Comparison of ENCODE assay signal across 11 mouse cellular contexts in the genomic region with DNA sequence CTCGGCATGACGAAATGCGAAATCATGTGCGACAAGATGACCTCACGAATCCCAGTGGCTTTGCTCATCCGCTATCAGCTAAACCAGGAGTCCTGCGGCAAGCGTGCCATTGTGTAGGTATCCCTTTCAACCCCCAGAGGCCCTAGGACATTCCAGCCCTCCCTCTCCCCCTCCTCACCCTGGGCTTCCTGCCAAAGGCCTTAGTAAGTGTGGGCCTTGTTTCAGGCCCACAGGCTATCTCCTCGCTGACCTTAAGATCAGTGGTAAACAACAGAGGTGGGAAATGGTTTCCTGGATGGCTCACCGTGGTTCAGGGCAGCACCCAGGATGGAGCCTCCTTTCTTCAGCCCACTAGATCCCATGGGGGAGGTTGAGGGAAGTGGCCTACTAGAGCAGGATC. TPM values are rescaled to one million over a fixed set of nuclear protein-coding genes. Genes with fewer than 3 reads are reported as not detected.
A peak's percentile ranks its signal among the peaks of the same experiment; 100 is the strongest.
DNase-seq lines count a peak whose midpoint lies in the region; ATAC-seq and TF ChIP-seq lines count a peak whose summit lies in the region.
"Had no signal": no experiment of that assay in that cellular context is flagged by ENCODE, and none has a peak within 500 bp of the region (broad histone marks: within the 10 kb centered on the region; RNA-seq: fewer than 3 reads in every experiment).

No protein-coding gene starts in this region.

- H3K27ac ChIP-seq in kidney, embryonic 16.5 days (ENCODE audit: low read length): peak overlapping the region; percentile 84
- H3K27ac ChIP-seq in CH12.LX (ENCODE audit: insufficient read depth, low read depth): peak overlapping the region; percentile 97
- peak overlapping the region; percentile 75 for H3K27ac ChIP-seq in intestine, postnatal 0 days (ENCODE audit: low read depth, low read length)
- H3K27ac ChIP-seq in liver, postnatal 0 days (ENCODE audit: low read depth): no peak overlapping the region

- no peaks in the 10 kb centered on the region for H3K9me3 ChIP-seq in kidney, embryonic 16.5 days (ENCODE audit: low read length)
- H3K9me3 ChIP-seq in CH12.LX (replicated peaks; ENCODE audit: low read length): no peaks in the 10 kb centered on the region
- no peaks in the 10 kb centered on the region for H3K9me3 ChIP-seq in intestine, postnatal 0 days (ENCODE audit: control insufficient read depth)
- H3K9me3 ChIP-seq in liver, postnatal 0 days (ENCODE audit: low read length): no peaks in the 10 kb centered on the region

- no peak for TF ChIP-seq RAD21 in CH12.LX (IDR thresholded peaks at IDR 0.05; ENCODE audit: low read depth, low read length)

- TF ChIP-seq CTCF in CH12.LX (conservative IDR thresholded peaks at IDR 0.05 in 1 of 2, IDR thresholded peaks at IDR 0.05 in 1 of 2; ENCODE audit: low read depth in 2 of 2, low read length in 2 of 2): no peak
- TF ChIP-seq CTCF in intestine, postnatal 0 days (IDR thresholded peaks at IDR 0.05; ENCODE audit: low read depth): no peak
- TF ChIP-seq CTCF in liver, postnatal 0 days (IDR thresholded peaks at IDR 0.05; ENCODE audit: low read depth): no peak

- peaks cover 39% of the 10 kb centered on the region for H3K4me1 ChIP-seq in kidney, embryonic 16.5 days (ENCODE audit: insufficient read depth, low read length)
- peaks cover 21 to 66% of the 10 kb centered on the region in 2 experiments for H3K4me1 ChIP-seq in CH12.LX (ENCODE audit: control insufficient read depth in 1 of 2, insufficient read depth in 2 of 2)
- peaks cover 19% of the 10 kb centered on the region for H3K4me1 ChIP-seq in intestine, postnatal 0 days (replicated peaks; ENCODE audit: control insufficient read depth, insufficient read depth, low read length)
- H3K4me1 ChIP-seq in liver, postnatal 0 days (ENCODE audit: insufficient read depth): peaks cover 19% of the 10 kb centered on the region

- no peak overlapping the region for H3K4me2 ChIP-seq in kidney, embryonic 16.5 days (replicated peaks; ENCODE audit: low read depth, low read length)
- H3K4me2 ChIP-seq in CH12.LX (ENCODE audit: insufficient read depth, low read depth, poor library complexity, severe bottlenecking): peak overlapping the region; percentile 80
- peak overlapping the region; percentile 7 for H3K4me2 ChIP-seq in intestine, postnatal 0 days (replicated peaks; ENCODE audit: low read depth)
- no peak overlapping the region for H3K4me2 ChIP-seq in liver, postnatal 0 days (ENCODE audit: low read depth, low read length)

- no peak for TF ChIP-seq POLR2A in CH12.LX (IDR thresholded peaks at IDR 0.05; ENCODE audit: low read depth, low read length)

- WGBS in kidney, embryonic 16.5 days: 65% methylated on average over 10 of the region's 10 CpGs
- WGBS in intestine, postnatal 0 days: 63% methylated on average over 10 of the region's 10 CpGs
- 57% methylated on average over 10 of the region's 10 CpGs for WGBS in liver, postnatal 0 days (ENCODE audit: insufficient replicate concordance)

- H3K4me3 ChIP-seq in kidney, embryonic 16.5 days (ENCODE audit: low read length): no peak overlapping the region
- peak overlapping the region; percentile 20 to 78 (median 41) for H3K4me3 ChIP-seq in CH12.LX (replicated peaks in 1 of 3; ENCODE audit: low read depth in 2 of 3, low read length in 2 of 3, poor library complexity in 1 of 3)
- H3K4me3 ChIP-seq in intestine, postnatal 0 days (ENCODE audit: low read depth, low read length): no peak overlapping the region
- H3K4me3 ChIP-seq in liver, postnatal 0 days (ENCODE audit: low read depth, low read length): no peak overlapping the region

- peak; percentile 1; the same call in 1 of the 2 replicates for ATAC-seq in kidney, embryonic 16.5 days (ENCODE audit: low FRiP score, low TSS enrichment)
- no peak for ATAC-seq in intestine, postnatal 0 days
- ATAC-seq in liver, postnatal 0 days: no peak

- no peak for DNase-seq in kidney, postnatal 36 days
- DNase-seq in CH12.LX (ENCODE audit: extremely low read depth): no peak
- peak; percentile 63 for DNase-seq in Muller cell, postnatal 12 days (ENCODE audit: inconsistent ontology term)
- DNase-seq in thymus, postnatal 4 days: no peak
- no peak for DNase-seq in liver, postnatal 0 days
- DNase-seq: cerebellum, postnatal 14 days; thymus, postnatal 25 days had no signal

- H3K9ac ChIP-seq in kidney, embryonic 16.5 days (replicated peaks; ENCODE audit: low read length): no peak overlapping the region
- H3K9ac ChIP-seq in CH12.LX (ENCODE audit: insufficient read depth, low read depth): peak overlapping the region; percentile 72; the same call in 1 of the 2 replicates
- no peak overlapping the region for H3K9ac ChIP-seq in intestine, postnatal 0 days (ENCODE audit: low read depth, low read length)
- H3K9ac ChIP-seq in liver, postnatal 0 days (replicated peaks): no peak overlapping the region

- H3K79me2 ChIP-seq in CH12.LX (replicated peaks; ENCODE audit: control insufficient read depth, extremely low read depth, insufficient read depth, poor library complexity, severe bottlenecking): peaks cover 2% of the 10 kb centered on the region; the same call in 1 of the 2 replicates

- H3K27me3 ChIP-seq in kidney, embryonic 16.5 days (ENCODE audit: insufficient read depth, low read length): peaks cover 8% of the 10 kb centered on the region; the same call in 1 of the 2 replicates
- H3K27me3 ChIP-seq in CH12.LX (replicated peaks): no peaks in the 10 kb centered on the region
- no peaks in the 10 kb centered on the region for H3K27me3 ChIP-seq in intestine, postnatal 0 days (replicated peaks; ENCODE audit: control insufficient read depth, insufficient read depth, low read length)
- H3K27me3 ChIP-seq in liver, postnatal 0 days (ENCODE audit: insufficient read depth, low read length): peaks cover 34% of the 10 kb centered on the region

- no peak for TF ChIP-seq EP300 in CH12.LX (IDR thresholded peaks at IDR 0.05; ENCODE audit: low read length)
- TF ChIP-seq EP300 in liver, postnatal 0 days (IDR thresholded peaks at IDR 0.05; ENCODE audit: low read depth): no peak

- H3K36me3 ChIP-seq in kidney, embryonic 16.5 days (ENCODE audit: insufficient read depth, low read length): no peaks in the 10 kb centered on the region
- H3K36me3 ChIP-seq in CH12.LX (replicated peaks in 1 of 2; ENCODE audit: control insufficient read depth in 1 of 2, insufficient read depth in 1 of 2, low read length in 1 of 2): peaks cover 0 to 32% of the 10 kb centered on the region in 2 experiments
- peaks cover 11% of the 10 kb centered on the region for H3K36me3 ChIP-seq in intestine, postnatal 0 days (ENCODE audit: control insufficient read depth, insufficient read depth)
- H3K36me3 ChIP-seq in liver, postnatal 0 days (replicated peaks; ENCODE audit: insufficient read depth, low read length): no peaks in the 10 kb centered on the region

- dilution Hi-C loops in CH12.LX (cut with MboI; ENCODE audit: extremely low pct_ligation_motif_present, extremely low pct_unique_long_range_greater_than_20kb, low sequenced_read_pairs): no loop called here

- in situ Hi-C loops in CH12.LX (cut with MboI; ENCODE audit: low pct_ligation_motif_present, low pct_unique_long_range_greater_than_20kb, low sequenced_read_pairs): no loop called here

TF ChIP-seq in CH12.LX, 34 proteins besides CTCF, POLR2A, EP300 and RAD21 (continues in another document):
- TF ChIP-seq IRF4 (IDR thresholded peaks at IDR 0.05; ENCODE audit: low read depth, low read length) (0 out of 2 replicates have a peak, but pooled peaks have one; percentile 18), MAFK (IDR thresholded peaks at IDR 0.05; ENCODE audit: insufficient replicate concordance, low read length) (no peak), ETS1 (conservative IDR thresholded peaks at IDR 0.05; ENCODE audit: low read depth, low read length) (0 out of 2 replicates have a peak, but pooled peaks have one; percentile 16), CHD2 (IDR thresholded peaks at IDR 0.05; ENCODE audit: low read length) (peak; percentile 46; the same call in 1 of the 2 replicates), GABPA (IDR thresholded peaks at IDR 0.05; ENCODE audit: insufficient replicate concordance, low read depth, low read length) (no peak), MYC (IDR thresholded peaks at IDR 0.05; ENCODE audit: low read depth, low read length) (no peak), MEF2A (IDR thresholded peaks at IDR 0.05; ENCODE audit: borderline replicate concordance, low read depth, low read length) (no peak), HCFC1 (IDR thresholded peaks at IDR 0.05; ENCODE audit: low read depth, low read length) (0 out of 2 replicates have a peak, but pooled peaks have one; percentile 20), SIN3A (IDR thresholded peaks at IDR 0.05; ENCODE audit: low read length) (0 out of 2 replicates have a peak, but pooled peaks have one; percentile 22), ZKSCAN1 (IDR thresholded peaks at IDR 0.05; ENCODE audit: borderline replicate concordance, low read depth, low read length) (no peak), CHD1 (IDR thresholded peaks at IDR 0.05; ENCODE audit: low read depth, low read length) (peak; percentile 72; the same call in 1 of the 2 replicates), MAX (IDR thresholded peaks at IDR 0.05; ENCODE audit: low read length) (0 out of 2 replicates have a peak, but pooled peaks have one; percentile 9)

RNA-seq across cellular contexts. Expression of gene Cx3cl1, which starts 6.2 kb away (rescaled TPM):
- polyA plus RNA-seq in kidney, embryonic 16.5 days (2015; fragmentation: Nextera tagmentation; extraction: Ambion mirVana): 12.8 and 14.0 TPM in 2 replicates
- total RNA-seq in CH12.LX (2012; rRNA removed) (2.5 and 3.7 TPM in 2 replicates), CH12.LX (2014; rRNA removed) (0.19 TPM in 1 of 2 replicates, not detected in the other)
- 4.2 and 4.6 TPM in 2 replicates for polyA plus RNA-seq in CH12.LX (2012; ENCODE audit: insufficient read length, low read depth)
- polyA plus RNA-seq in intestine, postnatal 0 days (2015; fragmentation: Nextera tagmentation; extraction: Ambion mirVana): 91.8 and 95.5 TPM in 2 replicates
- polyA plus RNA-seq in liver, postnatal 0 days (2015; fragmentation: Nextera tagmentation; extraction: Ambion mirVana): 0.47 and 0.79 TPM in 2 replicates

RNA-seq across cellular contexts. Expression of gene Ccl17, which starts 32.2 kb away (rescaled TPM):
- 0.57 TPM in 1 of 2 replicates, not detected in the other for polyA plus RNA-seq in kidney, embryonic 16.5 days (2015; fragmentation: Nextera tagmentation; extraction: Ambion mirVana)
- total RNA-seq in CH12.LX (2012; rRNA removed) (2.1 and 2.2 TPM in 2 replicates), CH12.LX (2014; rRNA removed) (2.5 and 2.6 TPM in 2 replicates)
- polyA plus RNA-seq in CH12.LX (2012; ENCODE audit: insufficient read length, low read depth): 1.3 and 2.5 TPM in 2 replicates
- 1.2 and 1.3 TPM in 2 replicates for polyA plus RNA-seq in intestine, postnatal 0 days (2015; fragmentation: Nextera tagmentation; extraction: Ambion mirVana)
- 0.31 TPM in 1 of 2 replicates, not detected in the other for polyA plus RNA-seq in liver, postnatal 0 days (2015; fragmentation: Nextera tagmentation; extraction: Ambion mirVana)
- total RNA-seq: adrenal gland, postnatal 14 days; liver, adult 2 months had no signal

RNA-seq across cellular contexts. Expression of gene Ccl22, which starts 32.6 kb away (rescaled TPM):
- polyA plus RNA-seq in kidney, embryonic 16.5 days (2015; fragmentation: Nextera tagmentation; extraction: Ambion mirVana): not detected in 2 replicates
- total RNA-seq in CH12.LX (2012; rRNA removed) (1,648 and 3,114 TPM in 2 replicates), CH12.LX (2014; rRNA removed) (1,111 and 1,396 TPM in 2 replicates)
- polyA plus RNA-seq in CH12.LX (2012; ENCODE audit: insufficient read length, low read depth): 4,019 and 4,546 TPM in 2 replicates
- polyA plus RNA-seq in intestine, postnatal 0 days (2015; fragmentation: Nextera tagmentation; extraction: Ambion mirVana): 0.05 TPM in 1 of 2 replicates, not detected in the other
- 0.07 and 0.28 TPM in 2 replicates for polyA plus RNA-seq in liver, postnatal 0 days (2015; fragmentation: Nextera tagmentation; extraction: Ambion mirVana)

Comparison
In these comparisons a context has a peak if more than half of its experiments do, and no peak if none do; other contexts are left out.
1. H3K4me2 ChIP-seq: peak in CH12.LX (single experiment) and intestine, postnatal 0 days (single experiment); none in kidney, embryonic 16.5 days (single experiment) and liver, postnatal 0 days (single experiment).
2. H3K4me3 ChIP-seq: peak in CH12.LX (3 of 3); none in kidney, embryonic 16.5 days (single experiment), intestine, postnatal 0 days (single experiment) and liver, postnatal 0 days (single experiment).
3. RNA of gene Ccl22, which starts 32.6 kb away (polyA plus RNA-seq): 4,019 to 4,546 TPM in CH12.LX; 0.07 to 0.28 TPM in liver, postnatal 0 days, 0.05 TPM in intestine, postnatal 0 days and not detected in kidney, embryonic 16.5 days; every median in the first group is over 1,000 times any median in the second.